Mouse (Mus musculus): ENCODE measurements around the gene Hddc3. TPM values are rescaled to one million over a fixed set of nuclear protein-coding genes. Genes with fewer than 3 reads are reported as not detected.
A peak's percentile ranks its signal among the peaks of the same experiment; 100 is the strongest.

Hddc3 gene
- polyA plus RNA-seq, 1 experiment from 2014 or later: 18.4 TPM

- 53% methylated on average over 3 of the region's 3 CpGs for WGBS
- Histone ChIP-seq H3K4me3 (no peak overlapping the region), H3K27me3 (ENCODE audit: insufficient read depth, poor library complexity, severe bottlenecking) (no peaks in the 10 kb centered on the region), H3K27ac (no peak overlapping the region), H3K36me3 (peaks cover 94% of the 10 kb centered on the region), H3K9me3 (no peaks in the 10 kb centered on the region), H3K4me1 (0 out of 2 replicates have a peak, but pooled peaks cover 4% of the 10 kb centered on the region)
- DNase-seq (ENCODE audit: low spot score): no peak
These were observed 17.5 kb downstream of the Hddc3 start for GRCm38 (mm10) chr7:80360435-80360834.

- DNase-seq (ENCODE audit: low spot score): no peak
- Histone ChIP-seq H3K4me1 (peaks cover 14% of the 10 kb centered on the region), H3K27me3 (ENCODE audit: insufficient read depth, poor library complexity, severe bottlenecking) (no peaks in the 10 kb centered on the region), H3K9me3 (no peaks in the 10 kb centered on the region), H3K27ac (no peak overlapping the region), H3K4me3 (no peak overlapping the region), H3K36me3 (peaks cover 75% of the 10 kb centered on the region)
- WGBS: 85% methylated on average over 2 of the region's 2 CpGs
These were observed 22.9 kb downstream of the Hddc3 start for GRCm38 (mm10) chr7:80365759-80366158.

DNA sequence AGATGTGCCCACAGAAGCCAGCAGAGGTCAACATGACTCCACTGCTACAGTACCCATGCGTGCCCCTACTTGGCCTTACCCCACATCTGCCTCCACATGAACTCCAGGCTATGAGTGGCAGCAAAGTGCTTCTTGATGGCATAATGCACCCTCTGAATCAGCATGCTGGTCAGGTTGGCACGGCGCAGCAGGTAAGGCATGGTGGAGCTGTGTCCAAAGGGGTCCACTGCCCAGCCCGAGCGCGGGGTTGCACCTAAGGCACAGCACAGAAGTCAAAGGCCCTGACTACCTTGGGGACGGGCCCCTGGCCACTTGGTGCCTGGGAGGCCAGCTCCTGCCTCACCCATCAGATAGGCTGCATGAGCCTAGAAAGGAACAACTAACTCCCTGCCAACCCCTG is 24.3 kb downstream of the Hddc3 start:
- Histone ChIP-seq H3K4me3 (no peak overlapping the region), H3K27me3 (ENCODE audit: insufficient read depth, poor library complexity, severe bottlenecking) (no peaks in the 10 kb centered on the region), H3K9me3 (no peaks in the 10 kb centered on the region), H3K36me3 (peaks cover 60% of the 10 kb centered on the region), H3K4me1 (peaks cover 17% of the 10 kb centered on the region), H3K27ac (no peak overlapping the region)
- 91% methylated on average over 7 of the region's 7 CpGs for WGBS
- no peak for DNase-seq (ENCODE audit: low spot score)

GRCm38 (mm10) chr7:80368009-80368408 is 25.1 kb downstream of the Hddc3 start:
- 79% methylated on average over 9 of the region's 9 CpGs for WGBS

GRCm38 (mm10) chr7:80368635-80369421 is 25.9 kb downstream of the Hddc3 start:
- no peaks in the 10 kb centered on the region for H3K9me3 ChIP-seq
- WGBS: 71% methylated on average over 20 of the region's 20 CpGs
- peak overlapping the region; percentile 18; the same call in 1 of the 2 replicates for H3K27ac ChIP-seq
- H3K27me3 ChIP-seq (ENCODE audit: insufficient read depth, poor library complexity, severe bottlenecking): 0 out of 2 replicates have a peak, but pooled peaks cover 1% of the 10 kb centered on the region
- H3K4me3 ChIP-seq: 0 out of 2 replicates have a peak overlapping the region, but pooled peaks have one; percentile 96
- no peak for DNase-seq (ENCODE audit: low spot score)
- H3K4me1 ChIP-seq: peaks cover 17% of the 10 kb centered on the region
- peaks cover 44% of the 10 kb centered on the region for H3K36me3 ChIP-seq

More at GRCm38 (mm10) chr7:80368009-80368408, 25.1 kb downstream of the Hddc3 start:
- Histone ChIP-seq H3K27ac (no peak overlapping the region), H3K4me1 (peaks cover 17% of the 10 kb centered on the region), H3K27me3 (ENCODE audit: insufficient read depth, poor library complexity, severe bottlenecking) (no peaks in the 10 kb centered on the region), H3K36me3 (peaks cover 52% of the 10 kb centered on the region), H3K9me3 (no peaks in the 10 kb centered on the region), H3K4me3 (no peak overlapping the region)
- DNase-seq (ENCODE audit: low spot score): no peak

DNA sequence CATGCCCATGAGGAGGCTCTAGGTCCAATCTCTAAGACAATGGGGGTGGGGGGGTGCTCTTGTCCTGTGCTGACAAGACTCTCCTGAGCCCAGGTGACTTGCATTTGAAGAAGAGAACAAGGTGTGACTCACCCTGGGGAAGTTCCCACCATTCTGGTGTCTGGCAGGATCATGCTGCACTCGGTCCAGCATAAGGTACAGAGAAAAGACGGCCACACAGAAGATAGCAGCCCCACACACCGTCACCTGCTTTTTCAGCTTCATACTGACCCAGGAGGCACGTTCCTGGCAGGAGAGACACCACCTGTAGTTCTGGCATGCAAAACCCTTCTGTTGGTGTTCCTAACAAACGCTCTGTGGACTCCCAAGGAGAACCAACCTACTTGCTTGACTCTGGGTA is 26.6 kb downstream of the Hddc3 start:
- H3K4me3 ChIP-seq: 0 out of 2 replicates have a peak overlapping the region, but pooled peaks have one; percentile 96
- peaks cover 38% of the 10 kb centered on the region for H3K36me3 ChIP-seq
- 0 out of 2 replicates have a peak overlapping the region, but pooled peaks have one; percentile 18 for H3K27ac ChIP-seq
- WGBS: 61% methylated on average over 5 of the region's 5 CpGs
- DNase-seq (ENCODE audit: low spot score): no peak
- H3K9me3 ChIP-seq: no peaks in the 10 kb centered on the region
- 0 out of 2 replicates have a peak, but pooled peaks cover 4% of the 10 kb centered on the region for H3K27me3 ChIP-seq (ENCODE audit: insufficient read depth, poor library complexity, severe bottlenecking)
- H3K4me1 ChIP-seq: peaks cover 17% of the 10 kb centered on the region

- Histone ChIP-seq H3K27me3 (ENCODE audit: insufficient read depth, poor library complexity, severe bottlenecking) (0 out of 2 replicates have a peak, but pooled peaks cover 4% of the 10 kb centered on the region), H3K4me3 (peak overlapping the region; percentile 96), H3K4me1 (peaks cover 19% of the 10 kb centered on the region), H3K36me3 (peaks cover 32% of the 10 kb centered on the region), H3K27ac (peak overlapping the region; percentile 95), H3K9me3 (no peaks in the 10 kb centered on the region)
- WGBS: 53% methylated on average over 4 of the region's 4 CpGs
- no peak for DNase-seq (ENCODE audit: low spot score)
These were observed 27.1 kb downstream of the Hddc3 start for GRCm38 (mm10) chr7:80369967-80370431.

- H3K36me3 ChIP-seq: peaks cover 31% of the 10 kb centered on the region
- DNase-seq (ENCODE audit: low spot score): peak; percentile 88
- H3K27me3 ChIP-seq (ENCODE audit: insufficient read depth, poor library complexity, severe bottlenecking): 0 out of 2 replicates have a peak, but pooled peaks cover 4% of the 10 kb centered on the region
- peak overlapping the region; percentile 95 for H3K27ac ChIP-seq
- H3K4me1 ChIP-seq: peaks cover 25% of the 10 kb centered on the region
- H3K9me3 ChIP-seq: no peaks in the 10 kb centered on the region
- H3K4me3 ChIP-seq: peak overlapping the region; percentile 96
- under 1% methylated on average over 31 of the region's 31 CpGs for WGBS
These were observed 27.7 kb downstream of the Hddc3 start for GRCm38 (mm10) chr7:80370649-80371040.

GRCm38 (mm10) chr7:80371041-80371751 is 28.3 kb downstream of the Hddc3 start, which contains the start of gene Man2a2:
TSS of gene Man2a2 (minus strand) at chr7:80371375.
- DNase-seq (ENCODE audit: low spot score): no peak
- H3K9me3 ChIP-seq: no peaks in the 10 kb centered on the region
- H3K36me3 ChIP-seq: peaks cover 25% of the 10 kb centered on the region
- under 1% methylated on average over 80 of the region's 86 CpGs for WGBS
- H3K27ac ChIP-seq: peak within 1 kb of the TSS; percentile 95
- H3K4me3 ChIP-seq: peak within 1 kb of the TSS; percentile 96
- H3K27me3 ChIP-seq (ENCODE audit: insufficient read depth, poor library complexity, severe bottlenecking): 0 out of 2 replicates have a peak, but pooled peaks cover 4% of the 10 kb centered on the region
- H3K4me1 ChIP-seq: peaks cover 28% of the 10 kb centered on the region

DNA sequence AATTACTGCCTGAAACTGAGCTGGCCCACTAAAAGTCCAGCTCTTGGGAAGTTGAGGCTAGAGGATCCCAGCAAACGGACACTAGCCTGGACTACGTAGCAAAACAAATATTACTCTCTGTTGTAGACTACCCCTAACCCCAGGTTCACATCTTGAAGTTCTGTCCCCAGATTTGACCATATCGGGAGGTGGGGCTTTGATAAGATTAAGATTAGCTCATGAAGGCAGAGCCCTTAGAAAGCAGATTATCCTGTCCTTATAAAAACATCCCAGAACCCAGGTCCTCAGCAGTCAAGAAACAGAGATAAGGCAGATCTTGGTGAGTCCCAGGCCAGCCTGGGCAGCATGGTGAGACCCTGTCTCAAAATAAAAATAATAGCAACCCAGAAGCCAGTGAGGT is 29.3 kb downstream of the Hddc3 start:
- H3K9me3 ChIP-seq: no peaks in the 10 kb centered on the region
- no peak overlapping the region; the same call in 1 of the 2 replicates for H3K4me3 ChIP-seq
- peaks cover 16% of the 10 kb centered on the region for H3K36me3 ChIP-seq
- WGBS: 38% methylated on average over 3 of the region's 3 CpGs
- H3K4me1 ChIP-seq: peaks cover 32% of the 10 kb centered on the region
- no peak overlapping the region for H3K27ac ChIP-seq
- H3K27me3 ChIP-seq (ENCODE audit: insufficient read depth, poor library complexity, severe bottlenecking): 0 out of 2 replicates have a peak, but pooled peaks cover 4% of the 10 kb centered on the region
- DNase-seq (ENCODE audit: low spot score): no peak

- Histone ChIP-seq H3K36me3 (peaks cover 12% of the 10 kb centered on the region), H3K4me1 (peaks cover 32% of the 10 kb centered on the region), H3K4me3 (no peak overlapping the region), H3K27me3 (ENCODE audit: insufficient read depth, poor library complexity, severe bottlenecking) (0 out of 2 replicates have a peak, but pooled peaks cover 4% of the 10 kb centered on the region), H3K27ac (no peak overlapping the region), H3K9me3 (no peaks in the 10 kb centered on the region)
- WGBS: 52% methylated on average over 2 of the region's 2 CpGs
- DNase-seq (ENCODE audit: low spot score): no peak
These were observed 29.8 kb downstream of the Hddc3 start for GRCm38 (mm10) chr7:80372667-80373066.

- Histone ChIP-seq H3K36me3 (peaks cover 9% of the 10 kb centered on the region), H3K27me3 (ENCODE audit: insufficient read depth, poor library complexity, severe bottlenecking) (0 out of 2 replicates have a peak, but pooled peaks cover 4% of the 10 kb centered on the region), H3K4me1 (peaks cover 32% of the 10 kb centered on the region), H3K27ac (no peak overlapping the region), H3K9me3 (no peaks in the 10 kb centered on the region), H3K4me3 (no peak overlapping the region)
- WGBS: 69% methylated on average over 4 of the region's 4 CpGs
- DNase-seq (ENCODE audit: low spot score): no peak
These were observed 30.4 kb downstream of the Hddc3 start for GRCm38 (mm10) chr7:80373352-80373751.

Data from heart, embryonic 10.5 days (tissue).